Mouse (Mus musculus): ENCODE measurements around the gene Myod1.

DNA sequence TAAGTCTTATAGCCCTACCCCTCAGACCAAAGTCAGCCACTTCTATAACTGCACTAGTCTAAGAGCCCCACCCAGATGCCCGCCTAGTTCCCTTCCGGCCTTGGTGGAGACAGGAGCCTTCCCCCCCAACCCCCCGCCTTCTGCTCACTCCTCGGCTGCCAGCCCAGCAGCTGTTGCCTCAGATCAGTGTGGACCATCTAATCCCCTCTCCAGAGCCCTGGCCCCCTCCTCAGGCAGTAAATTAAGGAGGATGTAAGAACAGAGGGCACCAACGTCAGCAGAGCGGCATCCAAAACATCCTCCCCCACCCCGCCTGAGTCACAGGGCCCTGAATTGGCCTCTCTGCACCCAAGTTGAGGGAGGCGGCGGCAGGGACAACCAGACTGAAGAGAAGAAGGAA, 34.8 kb upstream of the Myod1 start:
- TF ChIP-seq POLR2A (IDR thresholded peaks at IDR 0.05; ENCODE audit: extremely low read depth, insufficient read depth, low read length) (no peak), CTCF (IDR thresholded peaks at IDR 0.05; ENCODE audit: extremely low read depth, insufficient read depth, low read length) (no peak)

Data from cortical plate, adult 2 months (tissue).